Mouse (Mus musculus): Measurements from ENCODE around the gene Sema5a.

- no peak for TF ChIP-seq POLR2A (IDR thresholded peaks at IDR 0.05; ENCODE audit: control insufficient read depth, extremely low read depth, insufficient read depth, low read length, poor library complexity)
- TF ChIP-seq CTCF (IDR thresholded peaks at IDR 0.05; ENCODE audit: borderline replicate concordance, control insufficient read depth, extremely low read depth, insufficient read depth, low read length, poor library complexity): no peak
Observed at GRCm38 (mm10) chr15:32693006-32693405, 448.4 kb downstream of the Sema5a start.
